In the genomic region with DNA sequence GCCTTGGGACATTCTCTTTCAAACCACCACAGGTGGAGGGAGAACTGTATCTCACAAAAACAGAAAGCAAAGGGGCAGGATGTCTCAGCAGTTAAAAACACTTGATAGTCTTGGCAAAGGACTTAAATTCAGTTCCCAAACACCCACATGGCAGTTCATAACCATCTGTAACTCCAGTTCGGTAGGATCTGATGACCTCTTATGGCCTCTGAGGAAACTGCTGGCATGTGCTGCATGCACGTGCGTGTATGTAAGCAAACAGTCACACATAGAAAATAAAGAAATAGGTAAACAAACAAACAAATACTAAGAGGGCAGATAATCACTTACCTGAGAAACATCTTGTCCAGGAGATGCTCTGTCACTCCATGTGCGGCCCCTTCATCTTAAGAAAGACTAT, we compare ENCODE assay signal across 15 mouse cellular contexts.
"Had no signal": no experiment of that assay in that cellular context is flagged by ENCODE, and none has a peak within 500 bp of the region (broad histone marks: within the 10 kb centered on the region; RNA-seq: fewer than 3 reads in every experiment).

No protein-coding gene starts in this region.

- DNase-seq: kidney, adult 18-20 months; kidney, postnatal 14 days; layer of hippocampus, adult 9-11 months; left cerebral cortex, postnatal 4 days; lung, embryonic 14.5 days; lung, postnatal 10 days; lung, postnatal 4 days; retina, postnatal 1 day; thymus, adult 2 months; thymus, postnatal 36 days had no signal

- H3K36me3 ChIP-seq: limb, embryonic 13.5 days; liver, embryonic 15.5 days; midbrain, embryonic 10.5 days; midbrain, embryonic 15.5 days had no signal

- H3K4me2 ChIP-seq: limb, embryonic 13.5 days; liver, embryonic 15.5 days; lung, embryonic 14.5 days; midbrain, embryonic 15.5 days had no signal

- H3K4me1 ChIP-seq: limb, embryonic 13.5 days; liver, embryonic 15.5 days had no signal

- H3K9ac ChIP-seq: limb, embryonic 13.5 days; liver, embryonic 15.5 days; lung, embryonic 14.5 days; midbrain, embryonic 15.5 days had no signal

- H3K27me3 ChIP-seq: limb, embryonic 13.5 days; liver, embryonic 15.5 days; midbrain, embryonic 15.5 days had no signal

- H3K4me3 ChIP-seq: limb, embryonic 13.5 days; liver, embryonic 15.5 days; midbrain, embryonic 10.5 days; midbrain, embryonic 15.5 days had no signal

- H3K9me3 ChIP-seq: limb, embryonic 13.5 days; liver, embryonic 15.5 days; midbrain, embryonic 10.5 days; midbrain, embryonic 15.5 days had no signal

- ATAC-seq: inflammation-experienced regulatory T-cells, adult 6 months; midbrain, embryonic 15.5 days had no signal

- H3K27ac ChIP-seq: limb, embryonic 13.5 days; liver, embryonic 15.5 days; midbrain, embryonic 15.5 days had no signal
